Comparison of ENCODE assay signal across 19 mouse cellular contexts in the genomic region with DNA sequence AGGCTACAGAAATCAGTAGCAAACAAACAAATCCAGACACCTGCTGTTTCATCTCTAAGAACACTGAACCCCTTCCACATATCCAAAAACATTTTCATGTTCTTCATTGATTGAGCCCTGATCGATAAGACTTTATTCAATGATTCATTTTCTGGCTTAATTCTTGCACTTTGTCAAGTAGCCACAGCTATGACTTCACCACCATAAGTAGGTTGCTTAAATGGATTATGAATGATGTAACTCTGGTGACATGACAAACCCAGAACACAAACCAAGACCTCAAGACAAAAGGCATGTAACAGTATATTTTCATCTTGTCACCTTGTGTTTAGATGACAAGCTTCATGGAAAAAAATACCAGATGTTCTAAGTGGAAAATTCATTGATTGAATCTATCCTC.
"Had no signal": no experiment of that assay in that cellular context is flagged by ENCODE, and none has a peak within 500 bp of the region (broad histone marks: within the 10 kb centered on the region; RNA-seq: fewer than 3 reads in every experiment).

No protein-coding gene starts in this region.

- H3K4me1 ChIP-seq: midbrain, embryonic 15.5 days had no signal

- ATAC-seq: midbrain, embryonic 13.5 days; midbrain, embryonic 15.5 days had no signal

- H3K4me3 ChIP-seq: megakaryocyte, embryonic 14.5 days; midbrain, embryonic 13.5 days; midbrain, embryonic 15.5 days; neural tube, embryonic 13.5 days; neural tube, embryonic 15.5 days had no signal

- H3K27me3 ChIP-seq: midbrain, embryonic 13.5 days; midbrain, embryonic 15.5 days; neural tube, embryonic 15.5 days had no signal

- H3K27ac ChIP-seq: liver, embryonic 14.5 days; macrophage; midbrain, embryonic 13.5 days; midbrain, embryonic 15.5 days; neural tube, embryonic 13.5 days; neural tube, embryonic 15.5 days had no signal

- H3K9me3 ChIP-seq: megakaryocyte, embryonic 14.5 days; midbrain, embryonic 13.5 days; midbrain, embryonic 15.5 days; neural tube, embryonic 13.5 days; neural tube, embryonic 15.5 days had no signal

- H3K4me2 ChIP-seq: lung, embryonic 14.5 days; midbrain, embryonic 11.5 days; midbrain, embryonic 13.5 days; midbrain, embryonic 15.5 days; neural tube, embryonic 13.5 days; neural tube, embryonic 15.5 days had no signal

- DNase-seq: lung, embryonic 14.5 days; lung, postnatal 14 days; lung, postnatal 36 days; retina, postnatal 1 day; right cerebral cortex, adult 18-20 months; right cerebral cortex, postnatal 25 days; right cerebral cortex, postnatal 4 days; spleen, adult 18-20 months; thymus, adult 18-20 months; thymus, postnatal 14 days; thymus, postnatal 36 days had no signal

- H3K36me3 ChIP-seq: midbrain, embryonic 13.5 days; midbrain, embryonic 15.5 days; neural tube, embryonic 13.5 days; neural tube, embryonic 15.5 days had no signal

- H3K9ac ChIP-seq: liver, embryonic 14.5 days; lung, embryonic 14.5 days; midbrain, embryonic 13.5 days; midbrain, embryonic 15.5 days; neural tube, embryonic 13.5 days; neural tube, embryonic 15.5 days had no signal
